Mouse (Mus musculus) CD4-positive, CD25-positive, alpha-beta regulatory T cell, adult 9 weeks (primary cell): ENCODE results near the gene Rbl2. TPM values are rescaled to one million over a fixed set of nuclear protein-coding genes. Genes with fewer than 3 reads are reported as not detected.

ENCODE experiments used
- polyA plus RNA-seq: library from polyadenylated mRNA; unstranded; fragments of 100-300 nt; shearing (Covaris generic); gene quantifications from one replicate; pipeline ENCODE4 v1.2.1, GENCODE M21; 2017

Rbl2 gene
- 71.9 TPM for polyA plus RNA-seq

GRCm38 (mm10) chr8:91069834-91070233 is at the start of gene Rbl2:
Rbl2 (plus strand) TSS chr8:91070057.

Other genes with a start within 250 kb of the Rbl2 start
- gene Chd9, start 241.7 kb upstream of the Rbl2 start, polyA plus RNA-seq = 215 TPM
- gene Aktip, start 129.9 kb downstream of the Rbl2 start, polyA plus RNA-seq = 39.5 TPM
- 3.9 TPM for gene Rpgrip1l, start 243.2 kb downstream of the Rbl2 start, polyA plus RNA-seq
- 87.7 TPM for gene Fto, start 243.5 kb downstream of the Rbl2 start, polyA plus RNA-seq